Mouse (Mus musculus) olfactory bulb, adult 2 months (tissue): ENCODE data around the gene Arhgap28.

ENCODE experiments used
- CTCF ChIP-seq: fragments of 200-500 bp; IDR thresholded peaks from 2 replicates; pipeline ENCODE4 v1.5.1; 2012; ENCODE audit warnings: low read depth, mild to moderate bottlenecking, low read length, moderate library complexity; ENCODE audit not compliant: insufficient read depth
- POLR2A ChIP-seq: fragments of 200-500 bp; IDR thresholded peaks from 2 replicates; pipeline ENCODE4 v1.6.1; 2012; ENCODE audit warnings: mild to moderate bottlenecking, low read depth, low read length, moderate library complexity; ENCODE audit not compliant: insufficient read depth

DNA sequence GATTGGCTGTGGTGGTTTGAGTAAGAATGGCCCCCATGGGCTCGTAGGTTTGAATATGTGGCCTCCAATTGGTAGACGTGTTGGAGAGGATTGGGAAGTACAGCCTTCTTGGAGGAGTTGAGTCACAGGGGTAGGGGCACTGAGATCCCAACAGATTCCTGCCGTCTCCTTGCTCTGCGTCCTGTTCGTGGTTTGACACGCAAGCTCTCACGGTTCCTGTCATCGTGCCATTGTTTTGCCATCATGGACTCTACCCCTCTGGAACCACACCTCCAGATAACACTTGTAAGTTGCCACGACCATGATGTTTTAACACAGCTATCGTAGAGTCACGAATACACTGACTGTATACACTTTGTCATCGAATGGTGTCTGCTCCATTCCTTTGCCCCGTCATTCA lies 165.0 kb downstream of the Arhgap28 start:
- no peak for TF ChIP-seq POLR2A
- no peak for TF ChIP-seq CTCF
